Mouse (Mus musculus) thymus, postnatal 25 days (tissue): ENCODE results near the gene Gm44511.
"Not testable (repeated sequence)": the region's sequence is repeated elsewhere in the genome, so short reads cannot be mapped to it uniquely, and the experiment has no call there.

Experiments used
- DNase-seq: peaks from one replicate; pipeline ENCODE4 v3.0.0; 2022

The Gm44511 gene

DNA sequence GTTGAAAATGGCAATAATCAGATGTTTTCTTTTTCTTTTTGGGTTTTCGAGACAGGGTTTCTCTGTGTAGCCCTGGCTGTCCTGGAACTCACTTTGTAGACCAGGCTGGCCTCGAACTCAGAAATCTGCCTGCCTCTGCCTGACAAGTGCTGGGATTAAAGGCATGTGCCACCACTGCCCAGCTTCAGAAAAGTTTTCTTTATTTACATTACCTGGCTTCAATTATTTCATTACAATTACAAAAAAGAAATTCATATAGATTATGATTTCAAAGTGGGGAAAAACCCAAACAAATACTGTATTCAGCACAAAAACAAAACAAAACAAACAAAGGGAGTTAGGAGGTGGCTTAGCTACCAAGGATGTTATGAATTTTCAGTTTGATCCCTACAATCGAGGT, 14.6 kb upstream of the Gm44511 start:
- not testable (repeated sequence) for DNase-seq

DNA sequence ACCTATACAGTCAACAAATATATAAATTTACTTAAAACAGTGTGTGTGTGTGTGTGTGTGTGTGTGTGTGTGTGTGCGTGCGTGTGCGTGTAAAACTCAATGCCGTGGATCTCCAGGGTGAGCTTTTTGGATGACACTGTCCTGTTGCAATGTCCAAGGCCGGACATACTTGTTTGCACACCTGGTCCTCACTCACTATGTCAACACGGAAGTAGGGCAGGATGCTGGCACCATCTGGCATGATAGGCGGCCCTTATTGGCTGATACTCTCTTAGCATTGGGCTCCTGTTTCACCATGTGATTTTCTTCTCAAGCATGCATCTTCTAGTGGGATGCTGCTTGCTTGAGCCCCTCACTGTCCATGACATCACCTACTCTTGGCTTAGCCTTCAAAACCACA, 13.8 kb upstream of the Gm44511 start:
- no peak for DNase-seq

GRCm38 (mm10) chr6:128839266-128839771, 13.2 kb upstream of the Gm44511 start:
- peak; percentile 94 for DNase-seq

GRCm38 (mm10) chr6:128838342-128839265, 12.5 kb upstream of the Gm44511 start:
- DNase-seq, result peak; percentile 90

DNA sequence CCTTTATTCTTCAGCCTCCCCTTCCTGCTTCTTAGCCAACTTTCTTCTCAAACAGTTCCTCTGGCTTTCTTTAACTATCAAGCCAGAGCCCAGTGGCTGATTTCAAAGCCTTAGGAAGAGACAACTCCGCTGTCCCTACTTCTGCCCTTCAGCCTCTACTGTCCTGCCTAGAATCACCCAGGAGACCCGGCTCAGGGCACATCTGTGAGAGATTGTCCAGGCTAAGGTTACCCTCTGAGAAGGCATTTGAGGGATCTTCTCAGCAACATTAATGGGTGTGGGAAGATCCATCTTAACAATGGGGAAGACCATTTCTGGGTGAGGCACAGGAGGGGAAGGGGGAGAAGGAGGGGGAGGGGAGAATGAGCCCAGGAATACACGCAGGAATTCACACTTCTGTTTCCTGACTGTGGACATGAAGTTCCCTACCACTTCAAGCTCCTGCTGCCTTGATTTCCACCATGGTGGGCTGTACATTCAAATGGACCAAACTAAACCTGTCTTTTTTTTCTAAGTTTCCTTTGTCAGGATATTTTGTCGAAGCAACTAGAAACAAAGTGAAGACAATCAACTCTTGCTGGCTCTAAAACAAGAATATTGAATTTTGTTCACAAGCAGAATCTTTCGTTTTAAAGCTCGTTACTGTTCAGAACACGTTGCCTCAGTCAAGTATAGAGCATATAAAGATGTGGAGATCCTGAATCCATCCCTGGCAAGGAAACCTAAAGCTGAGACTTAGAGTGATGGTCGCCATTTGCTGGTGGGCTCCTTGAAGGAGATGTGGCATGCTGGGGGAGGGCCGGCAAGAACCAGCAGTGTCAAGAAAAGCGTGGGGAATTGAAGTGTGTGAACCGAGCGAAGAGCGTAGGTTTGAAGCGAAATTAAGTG, 11.6 kb upstream of the Gm44511 start:
- peak; percentile 33 for DNase-seq

DNA sequence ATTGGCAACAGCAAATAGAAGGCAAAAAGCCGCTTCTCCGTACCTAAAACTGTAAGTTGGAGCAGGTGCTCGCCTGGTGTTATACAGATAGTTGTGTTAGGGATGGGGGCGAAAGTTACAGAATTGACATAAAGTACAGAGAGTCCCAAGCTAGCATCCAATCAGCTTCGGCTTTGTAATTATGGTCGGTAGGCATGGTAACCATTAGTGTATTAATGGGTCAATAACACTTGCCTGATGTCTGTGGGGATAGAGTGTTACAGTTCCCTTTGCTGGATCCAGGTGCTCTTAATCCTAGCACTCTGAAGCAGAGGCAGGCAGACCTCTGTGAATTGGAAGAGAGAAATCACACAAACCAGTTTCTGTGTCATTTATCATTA, 10.8 kb upstream of the Gm44511 start:
- no peak for DNase-seq

DNA sequence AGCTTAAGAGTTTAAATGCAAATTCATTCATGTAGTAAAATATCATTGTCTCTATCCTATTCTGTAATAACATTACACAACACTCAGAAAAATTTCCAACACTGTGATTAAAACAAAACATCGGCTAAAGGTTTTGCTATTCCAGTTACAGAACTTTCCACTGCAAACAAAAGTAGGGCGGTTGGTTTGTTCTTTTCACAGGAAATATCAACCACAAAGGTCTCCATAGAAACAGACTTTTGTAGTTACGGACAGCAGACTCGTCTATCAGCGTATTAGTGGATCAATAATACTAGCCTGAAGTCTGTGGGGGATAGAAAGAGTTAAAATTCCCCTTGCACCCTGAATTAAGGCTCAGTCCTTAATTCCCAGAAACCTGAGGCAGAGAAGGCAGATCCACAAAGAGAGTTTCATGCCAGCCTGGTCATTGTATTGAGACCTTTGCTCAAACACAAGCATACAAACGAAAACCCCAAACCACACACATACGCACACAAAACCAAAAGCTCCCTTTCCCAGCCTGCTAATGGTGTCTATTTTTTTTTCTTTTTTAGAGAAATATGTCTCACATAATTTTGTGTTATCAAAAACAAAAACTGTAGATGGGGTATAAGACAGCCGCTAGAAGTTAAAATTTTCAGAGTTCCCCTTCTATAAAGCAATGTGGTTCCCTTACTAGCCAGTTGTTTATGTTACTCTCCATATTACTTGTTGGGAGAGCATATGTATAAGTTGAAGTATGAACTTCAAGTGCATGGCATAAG, 10.3 kb upstream of the Gm44511 start:
- DNase-seq, result no peak

- no peak for DNase-seq
Measured at GRCm38 (mm10) chr6:128835571-128835970, 9.5 kb upstream of the Gm44511 start.

DNA sequence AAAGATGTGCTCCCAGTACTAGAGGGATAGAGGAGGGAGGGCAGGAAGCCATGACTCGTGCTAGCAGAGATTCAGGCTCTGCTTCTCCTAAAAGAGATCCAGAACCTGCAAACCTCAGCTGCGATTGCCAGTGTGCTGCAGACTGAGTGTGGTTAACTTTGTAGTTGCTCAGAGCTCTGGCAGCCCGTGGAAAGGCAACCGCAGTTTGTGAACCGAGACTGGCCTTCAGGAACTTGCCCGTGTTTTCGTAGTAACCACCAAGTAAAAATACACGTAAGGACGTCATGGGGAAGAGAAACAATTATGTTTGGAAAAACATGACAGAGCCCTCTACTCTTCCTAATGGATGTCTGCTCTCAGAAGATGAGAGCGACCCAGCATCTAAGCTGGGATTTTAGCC, 6.9 kb upstream of the Gm44511 start:
- no peak for DNase-seq

GRCm38 (mm10) chr6:128829837-128830236, 3.7 kb upstream of the Gm44511 start:
- DNase-seq, result no peak

DNA sequence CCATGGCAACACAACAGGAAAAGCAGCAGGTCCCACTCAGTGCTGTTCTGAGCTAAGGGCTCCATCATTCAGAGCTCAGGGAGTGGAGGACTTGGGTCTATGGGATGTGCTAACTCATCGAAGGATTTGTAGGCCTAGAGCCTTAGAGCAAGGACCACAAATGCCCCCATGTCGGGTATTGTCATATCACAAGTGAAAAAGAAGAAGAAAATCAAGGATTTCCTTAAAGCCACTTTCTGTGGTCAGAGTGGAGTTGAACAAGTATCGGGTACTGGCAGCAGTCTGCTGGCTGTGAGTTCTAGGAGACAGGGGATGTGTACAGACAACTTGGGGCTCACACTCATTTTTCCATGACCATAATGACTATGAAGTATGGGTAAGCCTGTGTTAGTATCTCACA, 666 bp upstream of the Gm44511 start:
- no peak for DNase-seq

DNA sequence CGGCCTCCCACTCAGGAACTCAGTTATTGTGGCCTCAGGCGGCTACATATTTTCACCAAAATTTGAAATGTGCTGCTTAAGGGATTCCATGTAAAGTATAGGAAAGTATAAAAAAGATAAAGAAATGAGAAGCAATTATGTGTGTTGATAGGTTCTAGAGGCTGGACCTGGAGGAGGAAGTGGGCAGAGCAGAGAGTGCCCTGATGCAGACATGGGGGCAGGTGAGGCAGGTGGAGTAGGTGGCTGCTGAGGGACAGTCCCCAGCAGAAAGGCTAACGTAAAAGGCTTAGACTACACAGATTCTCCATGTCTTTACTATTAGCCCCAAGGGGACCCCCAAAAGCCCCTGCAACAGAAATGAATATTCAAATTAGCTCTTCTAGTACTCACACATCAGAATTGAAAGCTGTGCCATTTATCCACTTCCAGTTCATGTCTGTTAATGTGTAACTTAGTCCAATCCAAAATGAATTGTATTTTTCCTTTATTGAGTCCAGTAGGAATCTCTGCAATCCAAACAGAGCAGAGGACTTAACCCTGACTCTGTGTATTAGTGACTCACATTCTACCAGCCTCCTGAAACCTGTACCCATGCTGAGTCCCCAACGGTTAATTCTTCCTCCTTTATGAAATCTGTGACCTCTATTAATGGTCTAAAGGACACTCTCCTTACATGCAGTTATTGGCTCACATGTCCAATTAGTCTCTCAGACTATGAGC, 7.9 kb downstream of the Gm44511 start:
- DNase-seq, result no peak

- peak; percentile 80 for DNase-seq
Measured at GRCm38 (mm10) chr6:128808532-128808931, 17.6 kb downstream of the Gm44511 start.

DNA sequence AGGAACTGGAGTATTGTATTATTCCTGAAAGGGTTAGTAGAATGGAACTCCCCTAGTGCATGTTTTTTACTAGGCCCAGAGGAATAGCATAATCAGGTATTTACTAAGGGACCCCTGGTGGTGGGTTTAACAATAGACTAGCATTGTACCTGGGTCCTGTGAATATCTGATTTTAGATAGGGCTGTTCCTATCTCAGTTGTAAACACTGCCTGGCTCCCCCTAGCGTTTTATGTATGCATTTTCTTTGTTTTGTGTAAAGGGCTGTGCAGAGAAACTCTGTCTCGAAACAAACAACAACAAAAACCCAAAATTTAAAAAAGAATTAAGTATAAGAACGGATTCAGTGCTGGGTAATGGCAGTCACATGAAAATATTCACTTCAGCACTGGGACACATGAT, 19.1 kb downstream of the Gm44511 start:
- no peak for DNase-seq

DNA sequence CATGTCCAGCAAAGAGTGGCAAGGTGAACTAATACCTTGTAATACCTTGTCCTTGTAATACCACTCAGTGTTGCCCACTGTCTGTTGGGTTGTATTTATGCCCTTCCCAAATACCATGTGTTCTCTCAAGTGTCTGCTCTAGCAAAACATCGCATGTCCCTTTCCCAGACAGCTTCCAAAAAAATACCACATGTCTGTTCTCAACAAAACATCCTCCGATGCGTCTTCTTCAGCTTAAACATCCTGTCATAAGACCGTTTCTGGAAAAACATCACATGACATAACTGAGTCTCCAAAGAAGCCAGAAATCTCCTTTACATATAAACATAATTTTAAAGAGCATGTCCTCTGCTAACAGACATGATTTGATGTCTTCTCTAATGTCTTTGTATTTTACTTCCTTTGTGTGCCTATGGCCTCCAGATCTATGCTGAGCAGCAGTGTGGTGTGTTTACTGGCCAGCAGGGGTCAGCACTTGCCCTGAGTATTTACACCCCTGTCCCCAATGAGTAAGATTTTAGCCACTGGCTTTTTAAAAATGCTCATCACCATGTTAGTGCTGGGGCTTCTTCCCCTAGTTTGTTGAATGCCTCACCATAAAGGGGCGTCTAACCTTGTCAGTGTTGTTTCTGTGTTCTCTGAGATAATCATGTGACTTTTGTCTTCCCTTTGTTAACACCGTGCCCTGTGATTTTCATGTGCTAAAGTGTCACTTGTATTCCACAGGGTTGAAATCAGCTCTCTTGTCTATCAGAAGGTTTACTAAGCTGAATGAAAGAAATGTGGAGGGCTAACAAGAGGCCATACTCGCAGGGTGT, 21.1 kb downstream of the Gm44511 start:
- peak; percentile 73 for DNase-seq

- DNase-seq, result peak; percentile 93
Measured at GRCm38 (mm10) chr6:128802999-128803857, 22.9 kb downstream of the Gm44511 start.

- DNase-seq, result peak; percentile 40
Measured at GRCm38 (mm10) chr6:128802557-128802956, 23.6 kb downstream of the Gm44511 start.

DNA sequence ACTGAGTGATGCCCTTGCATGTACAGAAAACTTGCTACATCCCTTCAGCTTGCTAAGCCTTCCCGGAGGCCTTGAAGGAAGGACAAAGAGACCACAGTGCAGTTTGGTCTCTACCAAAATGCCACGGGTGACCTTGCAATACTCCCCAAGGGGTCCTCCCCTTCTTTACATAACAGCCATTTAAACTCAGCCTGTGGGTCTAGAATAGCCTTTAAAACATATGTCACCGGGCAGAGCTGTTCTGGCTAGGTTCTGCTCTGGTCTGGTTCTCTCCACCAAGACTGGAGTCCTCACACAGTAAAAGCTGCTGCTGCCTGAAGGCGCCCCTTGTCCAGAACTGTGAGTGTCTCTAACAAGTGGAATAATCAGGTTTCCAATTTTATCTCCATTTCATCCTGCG, 25.4 kb downstream of the Gm44511 start:
- not testable (repeated sequence) for DNase-seq

GRCm38 (mm10) chr6:128799896-128800270, 26.2 kb downstream of the Gm44511 start:
- no peak for DNase-seq
